Mouse (Mus musculus) adrenal gland, adult 18-20 months (tissue): ENCODE results near the gene Cyp11a1. TPM values are rescaled to one million over a fixed set of nuclear protein-coding genes. Genes with fewer than 3 reads are reported as not detected.

ENCODE experiments used
- DNase-seq, 2 experiments: peaks; one replicate each; pipeline ENCODE4 v3.0.0; 2021 to 2022; ENCODE audit warnings: low spot score in 2 of 2
- total RNA-seq, 2 experiments: library from RNA; stranded (reverse); gene quantifications; 1 replicate in 1 of 2; 2 replicates in 1 of 2; pipeline ENCODE4 v1.2.3; 2021

The Cyp11a1 gene
- total RNA-seq, 2 experiments from 2014 or later, result 6,431 to 6,741 TPM

DNA sequence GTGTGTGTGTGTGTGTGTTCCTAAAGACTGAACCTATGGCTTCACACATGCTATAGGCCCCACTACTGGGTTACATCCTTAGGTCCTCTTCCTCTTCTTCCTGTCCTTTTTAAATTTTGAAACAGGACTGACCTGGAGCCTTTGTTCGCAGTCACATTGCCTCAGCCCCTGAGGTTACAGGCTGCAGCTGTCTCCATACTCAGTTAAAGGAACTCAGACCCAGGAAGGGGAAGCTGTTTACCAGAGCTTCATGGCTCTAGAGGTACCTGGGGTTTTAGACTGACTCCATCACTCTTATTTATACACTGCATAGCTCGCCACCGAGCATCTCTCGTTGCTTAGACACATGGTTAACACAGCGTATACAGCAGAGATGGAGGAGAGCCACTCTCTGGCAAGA lies 34.8 kb upstream of the Cyp11a1 start:
- no peak for DNase-seq

- DNase-seq, result no peak
Observed at GRCm38 (mm10) chr9:57972141-57972591, 34.0 kb upstream of the Cyp11a1 start.

GRCm38 (mm10) chr9:57972776-57973439 lies 33.3 kb upstream of the Cyp11a1 start:
- DNase-seq, result no peak

GRCm38 (mm10) chr9:57973440-57974066 lies 32.7 kb upstream of the Cyp11a1 start:
- no peak for DNase-seq

- no peak for DNase-seq
Observed at GRCm38 (mm10) chr9:57974221-57974620, 32.0 kb upstream of the Cyp11a1 start.

GRCm38 (mm10) chr9:57975200-57975821 lies 30.9 kb upstream of the Cyp11a1 start:
- DNase-seq, result no peak

DNA sequence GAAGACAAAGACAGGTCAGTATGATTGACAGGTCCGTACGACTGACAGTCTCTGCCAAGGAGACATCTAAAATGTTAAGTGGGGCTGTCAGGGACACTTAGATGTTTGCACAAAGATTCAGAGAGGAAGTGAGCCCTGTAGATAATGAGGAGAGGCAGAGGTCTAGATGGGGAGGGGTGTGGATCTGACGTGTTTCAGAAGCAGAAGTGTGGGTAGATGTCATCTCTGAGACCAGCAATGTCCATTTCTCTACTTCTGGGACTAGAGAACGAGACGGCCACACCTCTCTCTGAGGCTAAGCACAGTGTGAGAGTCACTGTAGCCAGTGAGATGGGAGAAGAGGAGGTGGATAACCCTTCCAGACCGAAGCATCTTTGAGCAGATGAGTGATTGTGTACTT lies 28.2 kb upstream of the Cyp11a1 start:
- no peak for DNase-seq

- DNase-seq, result no peak
Observed at GRCm38 (mm10) chr9:57978858-57979257, 27.4 kb upstream of the Cyp11a1 start.

GRCm38 (mm10) chr9:57980570-57980969 lies 25.6 kb upstream of the Cyp11a1 start:
- DNase-seq, result no peak

DNA sequence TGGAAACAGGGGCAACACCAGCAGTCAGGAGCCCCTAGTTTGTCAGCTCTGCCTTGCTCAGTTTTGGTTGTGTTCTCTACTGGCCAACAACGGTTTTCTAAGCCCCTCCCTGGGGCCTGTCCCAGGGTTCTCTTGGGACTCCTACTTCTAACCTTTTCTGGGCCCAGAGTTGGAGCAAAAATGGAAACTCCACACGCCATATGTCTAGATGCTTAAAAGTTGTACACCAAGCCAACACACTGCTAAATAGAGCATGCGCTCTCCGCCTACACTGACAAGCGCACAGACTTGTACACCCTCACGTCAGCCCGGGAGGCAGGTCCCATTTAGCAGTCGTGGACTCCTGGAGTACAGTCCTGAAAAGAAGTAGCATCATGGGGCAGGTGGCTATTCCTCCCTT lies 20.9 kb upstream of the Cyp11a1 start:
- no peak for DNase-seq

- DNase-seq, result no peak
Observed at GRCm38 (mm10) chr9:57986293-57986692, 19.9 kb upstream of the Cyp11a1 start.

DNA sequence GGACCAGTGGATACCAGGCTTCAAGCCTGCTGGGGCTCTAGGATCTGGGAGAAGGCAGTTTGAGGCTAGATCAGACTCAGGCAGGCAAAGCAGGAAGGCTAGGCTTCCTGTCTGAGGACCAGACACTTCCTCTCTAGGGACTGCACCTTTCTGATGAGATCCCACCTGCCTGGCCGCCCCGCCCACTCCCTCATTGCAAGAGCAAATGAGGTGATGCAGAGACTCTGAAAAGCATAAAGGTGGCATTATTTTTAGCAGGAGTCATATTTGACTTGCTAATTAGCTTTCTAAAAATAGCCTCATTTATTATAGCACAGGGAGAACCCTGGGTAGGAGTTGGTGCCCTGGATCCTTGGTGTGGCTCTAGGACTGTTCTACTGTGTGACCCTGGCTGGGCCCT lies 18.1 kb upstream of the Cyp11a1 start:
- no peak for DNase-seq

GRCm38 (mm10) chr9:57989309-57989708 lies 16.9 kb upstream of the Cyp11a1 start:
- DNase-seq, result no peak

DNA sequence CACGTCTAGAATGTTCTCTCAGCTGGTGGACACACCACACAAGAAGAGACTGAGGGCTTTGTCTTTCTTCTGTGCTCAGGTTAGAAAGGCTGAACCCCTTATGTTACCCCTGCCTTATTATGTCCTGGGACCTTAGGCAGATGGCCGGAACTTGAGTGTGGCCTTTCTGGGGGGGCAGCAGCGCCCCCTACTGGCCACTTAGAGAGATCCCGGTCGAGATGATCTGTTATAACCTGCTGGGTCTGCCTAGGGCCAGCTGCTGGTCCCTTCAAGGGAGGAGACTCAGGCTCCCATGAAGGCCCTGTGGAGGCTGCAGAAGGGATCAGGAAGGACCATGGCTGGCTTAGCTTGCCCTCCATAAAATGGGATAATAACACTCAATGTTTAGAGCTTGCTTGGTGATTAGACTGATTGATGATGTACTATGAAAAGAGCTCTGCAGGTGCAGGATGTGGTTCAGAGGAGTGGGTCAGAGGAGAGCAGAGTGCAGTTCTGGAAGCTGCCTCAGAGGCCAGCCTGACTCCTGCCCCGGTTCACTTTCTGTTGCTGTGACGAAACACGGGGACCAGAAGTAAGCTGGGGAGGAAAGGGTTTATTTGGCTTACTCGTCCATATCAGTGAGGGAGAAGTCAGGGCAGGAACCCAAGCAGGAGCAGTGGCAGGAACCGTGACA lies 15.6 kb upstream of the Cyp11a1 start:
- DNase-seq, result peak; percentile 56 to 58

- DNase-seq, result no peak
Observed at GRCm38 (mm10) chr9:57992060-57992459, 14.2 kb upstream of the Cyp11a1 start.

DNA sequence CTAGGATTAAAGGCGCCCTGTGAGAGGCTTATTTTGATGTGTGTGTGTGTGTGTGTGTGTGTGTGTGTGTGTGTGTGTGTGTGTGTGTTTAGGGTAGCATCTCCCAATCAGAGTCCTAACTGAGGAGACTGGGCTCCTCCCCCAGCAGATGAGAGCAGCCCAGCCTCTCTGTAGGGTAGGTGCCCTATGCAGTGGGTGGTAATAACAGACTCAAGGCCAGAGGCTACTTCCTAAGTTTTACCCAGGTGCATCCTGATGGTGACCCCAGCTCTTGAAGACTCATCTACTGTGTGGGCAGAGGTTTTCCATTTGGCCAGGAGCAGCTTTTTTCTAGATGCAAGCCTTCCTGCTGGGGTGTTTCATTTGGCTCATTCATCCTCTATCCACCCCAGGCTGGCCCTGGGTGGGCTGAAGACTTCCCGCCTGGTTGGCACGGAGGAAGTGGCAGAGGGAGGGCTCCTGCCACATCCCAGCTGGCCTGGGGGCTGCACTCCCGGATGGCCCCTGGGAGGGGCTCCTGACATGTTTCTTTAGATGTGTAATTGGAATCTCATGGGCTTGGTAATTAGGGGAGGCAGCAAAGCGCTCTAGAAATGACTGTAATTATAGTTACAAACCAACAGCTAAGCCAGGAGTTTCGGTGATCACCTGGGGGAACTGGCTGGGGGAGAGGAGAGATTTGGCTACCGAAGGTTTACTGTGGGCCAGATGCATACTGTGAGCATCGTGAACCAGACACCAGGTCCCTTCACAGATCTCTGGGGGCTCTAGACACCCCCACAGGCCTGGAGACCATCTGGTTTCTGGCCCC lies 13.2 kb upstream of the Cyp11a1 start:
- DNase-seq, result no peak

DNA sequence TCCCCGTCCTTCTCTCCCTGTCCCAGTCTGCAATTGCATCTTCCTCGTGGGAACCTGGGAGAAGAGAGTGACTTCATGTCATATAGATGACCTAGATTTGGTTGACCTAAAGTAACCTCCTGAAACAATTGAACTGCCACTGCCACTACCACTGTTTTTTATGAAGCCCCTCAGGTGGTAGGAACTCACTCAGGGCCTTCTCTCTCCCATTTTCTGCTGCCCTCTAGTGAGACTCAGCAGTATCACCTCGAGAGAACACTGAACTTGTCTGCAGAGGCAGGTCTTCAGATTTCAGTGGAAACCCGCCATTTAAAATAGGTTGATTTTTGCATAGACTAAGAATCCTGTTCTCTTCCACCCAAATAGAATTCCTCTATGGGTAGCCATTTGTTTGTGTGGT lies 10.9 kb upstream of the Cyp11a1 start:
- no peak for DNase-seq

DNA sequence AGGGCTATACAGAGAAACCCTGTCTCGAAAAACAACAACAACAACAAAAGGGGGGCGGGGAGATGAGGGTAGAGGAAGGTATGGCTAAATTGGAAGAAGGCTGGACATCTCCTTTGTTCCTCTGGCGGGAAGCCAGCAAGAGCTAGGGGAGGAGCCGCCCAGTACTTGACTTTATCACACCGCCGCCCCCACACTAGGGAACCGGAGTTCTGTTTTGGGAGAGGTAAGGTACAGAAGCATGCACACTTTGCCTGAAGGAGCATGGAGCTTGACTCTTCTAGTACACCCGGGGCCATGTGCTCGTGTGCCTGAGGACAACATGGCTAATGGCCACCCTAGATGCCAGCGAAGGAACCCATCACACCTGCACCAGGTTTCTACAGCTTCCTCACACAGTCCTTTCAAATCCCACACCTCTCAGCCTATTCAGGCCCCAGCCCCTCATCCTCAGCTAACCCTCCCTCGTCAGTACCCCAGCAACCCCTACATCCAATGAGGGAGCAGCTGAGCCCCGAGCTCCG lies 8.6 kb upstream of the Cyp11a1 start:
- no peak for DNase-seq

DNA sequence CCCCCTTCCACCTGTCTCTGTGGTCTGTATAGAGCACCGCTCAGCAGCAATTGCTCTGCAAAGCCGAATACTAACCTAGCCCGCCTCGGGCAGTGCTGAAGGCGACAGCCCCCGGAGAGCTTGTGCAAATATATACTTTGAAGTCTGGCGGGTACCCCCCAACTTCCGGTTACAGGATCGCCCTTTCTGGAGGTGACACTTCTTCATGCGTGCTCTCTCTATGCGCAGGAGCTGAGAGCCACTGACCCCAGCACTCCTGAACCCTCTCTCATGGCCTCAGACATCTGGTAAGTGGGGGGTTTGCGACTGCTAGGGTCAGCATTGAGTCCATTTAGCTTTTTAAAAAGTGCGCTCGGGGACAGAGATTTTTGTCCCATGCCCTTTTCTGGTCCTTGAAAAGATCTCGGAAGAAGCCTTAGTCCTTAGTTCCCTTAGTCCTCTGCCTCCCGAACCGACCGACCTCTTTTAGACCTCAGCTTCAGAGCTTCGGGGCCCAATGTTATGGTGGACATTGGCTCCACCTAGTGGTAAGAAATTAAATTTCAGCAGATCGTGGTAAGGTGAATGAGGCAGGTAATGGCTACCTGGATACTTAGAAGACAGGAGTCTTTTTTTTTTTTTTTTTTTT lies 8.1 kb upstream of the Cyp11a1 start:
- peak in 1 of 2 experiments; percentile 42 for DNase-seq

GRCm38 (mm10) chr9:57998685-57999084 lies 7.5 kb upstream of the Cyp11a1 start:
- peak in 1 of 2 experiments; percentile 13 for DNase-seq
